Mouse (Mus musculus): ENCODE data around the gene Gm20809.
"Not testable (repeated sequence)": the region's sequence is repeated elsewhere in the genome, so short reads cannot be mapped to it uniquely, and the experiment has no call there.

Gm20809 gene

GRCm38 (mm10) chrY:24454757-24455156 lies at the start of gene Gm20809:
Gm20809 (plus strand) TSS chrY:24455057.
- not testable (repeated sequence) for DNase-seq (ENCODE audit: low read depth)
